Mouse (Mus musculus) lung, postnatal 36 days (tissue): ENCODE data around the gene Acin1.
"Not testable (repeated sequence)": the region's sequence is repeated elsewhere in the genome, so short reads cannot be mapped to it uniquely, and the experiment has no call there.

ENCODE experiments used
- DNase-seq: peaks from one replicate; pipeline ENCODE4 v3.0.0; 2022; ENCODE audit warnings: mixed read lengths

The Acin1 gene

DNA sequence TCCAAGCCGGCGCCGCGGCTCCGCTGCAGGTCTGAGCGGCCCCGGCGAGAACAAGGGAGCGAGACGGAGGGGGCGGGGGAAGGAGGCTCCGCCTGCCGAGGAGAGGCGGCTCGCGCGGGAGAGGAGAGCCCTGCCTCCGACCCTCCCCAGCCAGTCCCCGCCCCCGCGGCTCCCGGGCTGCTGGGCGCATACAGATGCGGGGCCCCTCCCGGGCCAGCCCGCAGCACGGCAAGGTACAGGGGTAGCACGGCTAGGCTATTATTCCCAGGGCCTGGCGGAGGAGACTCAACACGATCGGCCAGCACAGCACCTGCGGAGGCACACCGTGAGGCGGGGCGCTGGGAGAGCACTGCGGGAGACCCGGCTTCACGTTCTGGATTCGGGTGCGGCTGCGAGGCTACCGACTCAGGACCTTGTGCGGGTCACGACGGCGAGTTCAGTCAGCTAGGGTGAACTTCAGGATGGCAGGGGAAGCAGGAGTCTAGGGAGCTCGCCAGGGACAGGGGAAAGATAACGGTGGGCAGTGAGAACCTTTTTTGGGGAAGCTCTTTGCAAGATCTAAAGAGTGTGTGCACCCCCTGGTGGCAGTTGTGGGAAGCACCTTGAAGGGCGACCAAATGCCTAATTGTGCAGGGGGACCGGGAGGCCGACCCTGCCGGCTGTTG lies 45.3 kb downstream of the Acin1 start, which contains the start of gene Cdh24:
Gene Cdh24, minus strand, starts transcription at position 60 of the 665 bp plus-strand sequence.
- peak; percentile 93 for DNase-seq

DNA sequence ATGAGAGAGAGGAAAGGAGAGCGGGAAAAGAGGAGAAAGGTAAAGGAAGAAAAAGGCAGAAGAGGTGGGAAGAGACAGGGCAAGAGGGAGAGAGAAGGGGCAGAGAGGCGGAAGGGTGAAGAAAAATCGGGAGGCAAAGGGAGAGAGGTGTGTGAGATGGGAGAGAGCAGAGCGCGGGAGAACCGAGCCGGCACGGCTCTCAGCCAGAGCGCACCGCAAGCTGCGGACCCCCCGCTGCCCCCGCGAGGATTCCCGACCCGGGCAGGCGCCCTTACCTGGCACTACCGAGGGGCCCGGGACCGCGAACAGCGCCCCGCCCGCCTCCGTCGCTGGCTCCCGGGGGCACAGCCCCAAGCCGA lies 45.8 kb downstream of the Acin1 start, which contains the start of gene Gm17606:
Gene Gm17606, plus strand, starts transcription at position 7 of the 359 bp plus-strand sequence.
- DNase-seq = no peak

DNA sequence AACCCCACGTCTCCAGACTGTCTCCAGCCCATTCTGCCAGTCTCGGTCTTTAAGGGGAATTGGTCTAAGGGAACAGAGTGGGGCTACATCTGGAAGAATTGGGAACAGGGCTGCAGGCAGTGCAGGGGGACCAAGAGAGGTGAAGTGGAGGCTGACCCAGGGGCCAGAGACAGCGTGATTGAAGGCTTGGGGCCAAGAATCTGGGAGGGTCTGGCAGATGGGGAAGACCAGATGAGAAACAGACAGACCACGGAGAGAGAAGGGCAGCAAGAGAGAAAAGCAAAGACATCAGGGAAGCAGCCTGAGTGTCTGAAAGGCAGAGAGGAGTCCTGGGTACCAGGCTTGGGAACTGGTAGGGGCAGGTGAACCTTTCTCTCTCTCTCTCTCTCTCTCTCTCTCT lies 46.6 kb downstream of the Acin1 start:
- no peak for DNase-seq

DNA sequence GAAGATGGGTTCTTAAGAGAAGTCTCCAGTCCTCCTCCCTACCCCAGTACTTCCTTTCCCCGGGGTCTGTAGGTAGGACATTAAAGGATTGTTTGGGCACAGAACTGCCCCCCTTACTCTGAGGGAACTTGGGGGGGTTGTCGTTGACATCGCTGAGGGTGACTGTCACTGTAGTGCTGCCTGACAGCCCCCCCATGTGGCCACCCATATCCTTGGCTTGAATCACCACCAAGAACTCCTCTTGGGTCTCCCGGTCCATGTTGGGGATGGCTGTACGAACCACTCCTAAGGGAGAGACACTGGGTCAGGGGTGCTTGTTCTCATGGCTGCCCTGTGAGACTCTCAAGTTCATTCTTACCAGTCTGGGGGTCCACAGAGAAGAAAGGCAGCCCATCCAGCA lies 48.5 kb downstream of the Acin1 start:
- no peak for DNase-seq

DNA sequence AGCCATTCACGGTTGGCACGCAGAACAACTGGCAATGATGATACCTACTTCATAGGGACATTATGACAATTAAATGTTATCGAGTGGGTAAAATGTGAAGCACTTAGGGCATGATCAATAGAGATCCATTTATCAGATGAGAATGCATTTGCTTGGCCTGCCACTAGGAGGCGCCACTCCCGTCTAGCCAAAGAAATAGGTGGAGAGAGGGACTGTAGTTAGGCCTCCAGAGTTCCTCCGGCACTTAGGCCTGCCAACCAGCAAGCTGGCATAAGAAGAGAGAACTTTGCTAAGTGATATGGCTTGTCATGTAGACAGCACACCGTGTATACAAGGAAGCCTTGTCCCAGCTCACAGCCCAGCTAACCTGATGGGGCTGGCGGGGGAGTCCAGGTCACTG lies 49.8 kb downstream of the Acin1 start:
- DNase-seq = peak; percentile 67

DNA sequence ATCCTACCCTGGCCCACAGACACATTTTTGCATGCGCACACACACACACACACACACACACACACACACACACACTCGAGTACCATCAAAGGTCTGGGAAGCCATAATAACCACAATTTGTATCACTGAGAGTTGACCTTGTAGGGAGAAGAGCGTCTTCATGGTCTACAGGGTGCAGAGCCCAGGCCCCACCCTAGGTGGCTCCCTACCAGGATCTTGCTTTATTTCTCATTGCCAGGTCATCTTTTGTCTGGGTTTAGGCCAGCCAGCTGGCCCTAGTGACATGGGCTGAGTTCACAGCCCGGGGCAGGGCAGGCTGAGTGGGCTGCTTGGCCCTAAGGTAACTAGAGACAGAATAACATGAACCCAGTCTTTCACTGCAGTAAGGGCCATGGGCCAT lies 52.5 kb downstream of the Acin1 start:
- no peak for DNase-seq

DNA sequence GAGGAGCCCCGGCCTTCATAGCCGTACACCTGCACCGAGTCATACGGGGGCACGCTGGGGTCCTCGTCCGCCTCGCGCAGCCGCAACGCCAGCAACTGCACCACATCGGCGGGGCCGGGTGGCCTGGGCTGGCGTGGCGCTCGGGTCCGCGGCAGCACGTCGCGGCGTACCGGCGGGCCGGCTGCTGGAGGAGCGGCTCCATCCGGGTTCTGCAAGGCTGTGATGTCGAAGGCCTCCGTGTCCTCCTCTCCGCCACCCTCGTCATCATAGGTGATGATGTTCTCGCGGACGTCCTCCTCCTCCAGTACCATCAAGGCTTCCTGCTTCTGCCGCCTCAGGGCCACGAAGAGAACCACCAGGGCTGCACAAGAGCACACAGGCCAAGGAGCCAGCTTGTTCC lies 54.5 kb downstream of the Acin1 start:
- no peak for DNase-seq

DNA sequence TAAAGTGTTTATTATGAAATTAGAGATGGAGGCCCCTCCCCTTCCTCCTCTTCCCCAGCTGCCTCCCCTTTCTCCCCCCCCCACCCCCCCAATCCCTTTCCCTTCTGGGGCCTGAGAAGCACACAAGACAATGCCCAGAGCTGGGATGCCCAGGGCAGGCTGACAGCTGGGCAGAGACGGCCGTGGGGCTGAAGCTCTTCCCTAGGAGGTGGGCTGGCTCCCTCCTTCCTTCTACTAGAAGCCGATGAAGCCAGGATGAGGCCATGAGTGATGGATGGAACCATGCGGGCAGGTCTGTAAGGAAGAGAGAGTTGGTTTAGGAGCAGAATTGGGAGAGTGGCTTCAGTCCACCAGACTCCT lies 55.5 kb downstream of the Acin1 start:
- no peak for DNase-seq

DNA sequence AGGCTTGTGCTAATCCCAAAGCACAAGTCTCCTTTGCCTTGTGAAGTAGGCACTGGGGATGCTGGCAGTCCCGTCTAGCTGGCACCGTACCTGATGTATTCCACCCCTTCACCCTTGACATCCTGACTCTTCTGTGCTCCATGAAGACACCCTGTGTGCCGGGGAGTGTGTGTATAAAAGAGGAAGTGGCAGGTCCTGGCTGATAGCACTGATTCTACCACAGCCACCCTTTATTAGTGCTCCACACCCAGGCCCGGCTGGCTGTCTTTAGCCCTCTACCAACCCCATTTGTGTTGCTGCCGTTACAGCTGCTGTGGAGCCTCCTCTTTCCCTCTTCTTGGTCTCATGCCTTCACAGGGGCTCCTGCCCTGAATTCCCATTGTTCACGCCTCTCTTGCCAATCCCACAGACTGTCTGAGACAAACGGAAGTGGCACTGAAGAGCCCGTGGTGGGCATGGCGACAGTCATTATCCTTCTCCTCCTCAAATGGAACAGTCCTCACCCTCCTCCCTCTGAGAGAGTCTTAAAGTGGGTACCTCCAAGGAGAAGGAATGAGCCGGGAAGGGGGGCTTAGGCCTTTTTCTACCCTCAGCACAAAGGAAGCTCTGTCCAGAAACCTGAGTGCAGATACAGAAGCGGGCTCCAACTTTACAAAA lies 56.0 kb downstream of the Acin1 start:
- DNase-seq = no peak

DNA sequence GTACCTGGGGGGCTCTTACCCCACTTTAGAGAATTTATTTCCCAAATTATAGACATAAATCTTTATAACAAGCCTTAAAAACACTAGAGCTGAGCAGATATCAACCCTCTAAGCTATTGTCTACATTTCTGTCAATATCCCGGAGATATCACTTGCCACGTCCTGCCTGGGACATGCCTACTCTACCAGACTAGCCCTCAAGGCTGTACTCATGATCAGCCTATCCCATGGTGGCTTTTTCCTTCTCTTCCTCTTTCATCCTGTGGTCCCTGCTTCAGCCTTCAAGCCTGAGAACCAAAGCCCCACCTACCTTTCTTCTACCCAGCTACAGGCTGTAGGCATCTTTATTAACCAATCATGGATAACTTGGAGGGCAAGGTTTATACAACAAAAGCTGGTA lies 56.9 kb downstream of the Acin1 start:
- DNase-seq = no peak

DNA sequence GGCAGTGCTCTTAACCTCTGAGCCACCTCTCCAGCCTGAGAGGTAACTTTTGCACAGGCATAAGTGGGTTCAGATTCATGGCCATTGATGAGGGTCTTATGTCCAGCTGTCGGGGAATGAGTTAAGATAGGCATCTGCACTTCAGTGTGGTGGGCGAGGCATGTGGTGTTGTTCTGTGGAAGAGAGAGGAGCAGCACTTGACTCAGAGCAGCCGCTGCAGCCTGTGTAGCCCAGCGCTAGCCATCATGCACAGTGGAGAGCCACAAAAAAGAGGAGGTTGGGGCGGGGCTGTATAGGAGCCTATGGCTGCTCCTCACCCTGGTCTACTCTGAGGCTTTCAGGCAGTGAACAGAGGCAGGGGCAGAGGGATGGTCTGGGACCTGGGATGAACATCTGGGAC lies 58.6 kb downstream of the Acin1 start:
- no peak for DNase-seq

DNA sequence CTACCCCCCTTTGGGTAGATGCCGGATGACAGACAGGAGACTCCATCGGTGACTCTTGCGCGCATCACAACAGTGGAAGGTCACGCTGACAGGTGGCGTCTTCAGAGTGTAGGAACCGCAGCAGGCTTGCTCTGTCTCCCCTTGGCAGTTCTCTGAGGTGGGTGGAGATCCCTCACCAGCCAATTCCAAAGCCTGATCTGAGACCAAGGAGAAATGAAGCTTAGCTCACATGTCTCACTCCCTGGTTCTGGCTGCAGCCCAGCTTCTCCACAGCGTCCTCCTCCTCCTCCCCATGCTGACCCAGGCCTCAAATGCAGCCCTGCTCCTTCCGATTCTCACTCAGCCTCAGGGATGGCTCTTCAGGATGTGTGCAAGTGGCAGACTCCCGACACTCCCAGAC lies 61.8 kb downstream of the Acin1 start:
- DNase-seq = no peak

DNA sequence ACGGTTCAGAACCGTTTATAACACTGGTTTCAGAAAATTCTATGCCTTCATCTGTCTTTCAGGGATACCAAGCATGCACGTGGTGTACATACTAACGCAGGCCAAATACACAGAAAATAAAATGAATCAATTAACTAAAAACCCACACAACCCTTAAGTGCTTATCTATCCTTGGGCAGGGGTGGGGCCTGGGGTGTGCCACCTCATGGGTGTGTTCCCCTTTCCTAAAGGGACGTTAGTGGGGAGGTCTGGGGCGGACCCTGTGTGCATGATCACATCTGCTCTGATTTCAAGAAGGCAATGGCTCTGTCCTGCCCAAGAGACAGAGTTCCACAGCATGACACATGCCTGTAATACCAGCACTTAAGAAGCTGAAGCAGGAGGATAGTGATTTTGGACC lies 63.4 kb downstream of the Acin1 start:
- no peak for DNase-seq

DNA sequence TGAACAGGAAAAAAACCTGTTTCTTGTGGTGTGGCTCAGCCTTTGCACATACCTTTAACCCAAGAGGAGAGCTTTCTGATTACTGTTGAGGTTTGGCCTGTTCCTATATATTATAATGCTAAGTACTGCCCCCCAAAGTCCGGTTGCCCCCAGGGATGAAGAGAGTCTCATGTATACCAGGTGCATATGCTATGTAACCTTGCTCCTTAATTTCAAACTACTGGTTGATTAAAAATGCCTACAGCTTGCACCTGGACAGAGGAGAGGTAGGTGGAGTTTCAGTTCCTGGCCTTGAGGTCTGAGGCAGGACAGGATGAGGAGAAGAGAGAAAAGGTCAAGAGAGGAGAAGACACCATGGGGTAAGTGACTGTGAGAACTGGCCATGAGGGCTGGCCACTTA lies 65.6 kb downstream of the Acin1 start, which contains the start of gene Psmb11:
Gene Psmb11, plus strand, starts transcription at position 301 of the 400 bp plus-strand sequence.
- no peak for DNase-seq

DNA sequence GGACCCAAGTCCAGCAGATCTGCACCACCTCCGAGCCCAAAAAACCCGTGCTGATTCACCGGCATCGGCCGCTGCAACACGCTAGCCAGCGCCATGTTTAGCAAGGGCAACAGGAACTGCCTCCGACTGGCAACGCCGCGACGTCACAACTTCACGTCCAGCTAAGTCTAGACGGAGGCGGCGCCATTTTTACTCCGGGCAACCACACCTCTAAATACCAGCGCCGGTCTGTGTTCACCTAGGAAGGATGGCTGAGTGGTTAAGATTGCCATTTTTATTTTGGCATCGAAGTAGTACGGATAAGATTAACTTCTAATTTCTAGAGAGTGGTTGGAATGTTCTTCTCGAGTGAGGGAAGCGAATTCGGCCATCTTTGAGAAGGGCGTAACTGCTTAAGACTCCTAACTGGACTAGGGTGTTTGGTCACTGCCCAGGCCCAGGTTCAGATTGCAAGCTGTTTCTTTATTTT lies 68.8 kb downstream of the Acin1 start, which contains the start of gene Psmb5:
Gene Psmb5, minus strand, starts transcription at position 126 of the 469 bp plus-strand sequence.
- peak; percentile 94 for DNase-seq

DNA sequence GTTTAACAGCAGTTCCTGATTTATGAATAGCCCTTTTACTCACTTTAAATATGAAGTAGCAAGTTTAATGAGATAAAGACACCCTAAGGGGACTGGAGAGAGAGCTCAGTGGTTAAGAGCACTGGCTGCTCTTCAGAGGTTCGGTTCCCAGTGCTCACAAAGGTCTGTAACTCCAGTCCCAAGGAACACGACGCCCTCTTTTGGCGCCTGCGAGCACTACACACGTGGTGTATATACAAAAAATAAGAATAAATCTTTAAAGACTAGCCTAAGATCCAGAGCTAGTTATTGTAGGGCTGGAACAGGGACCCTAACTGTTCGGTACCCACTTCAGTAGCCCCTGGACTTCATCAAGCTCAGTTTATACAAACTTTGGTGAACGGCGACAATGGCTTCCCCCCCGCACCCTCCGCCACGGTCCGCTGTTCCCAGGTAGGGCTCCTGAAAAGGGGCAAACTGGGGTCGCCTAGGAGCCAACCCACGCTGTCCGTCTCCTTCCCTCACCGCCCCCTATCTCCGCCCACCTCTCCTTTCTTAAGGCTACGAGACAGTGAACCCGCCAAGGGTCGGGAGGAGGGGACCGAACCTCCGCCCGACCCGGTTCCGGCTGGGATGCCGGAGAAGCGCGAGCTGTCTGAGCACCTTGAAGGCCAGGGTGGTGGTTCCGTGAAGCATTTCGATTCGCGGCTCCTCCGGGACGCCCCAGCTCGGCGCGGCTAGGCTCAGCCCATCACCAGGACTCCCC lies 69.4 kb downstream of the Acin1 start:
- DNase-seq = no peak

DNA sequence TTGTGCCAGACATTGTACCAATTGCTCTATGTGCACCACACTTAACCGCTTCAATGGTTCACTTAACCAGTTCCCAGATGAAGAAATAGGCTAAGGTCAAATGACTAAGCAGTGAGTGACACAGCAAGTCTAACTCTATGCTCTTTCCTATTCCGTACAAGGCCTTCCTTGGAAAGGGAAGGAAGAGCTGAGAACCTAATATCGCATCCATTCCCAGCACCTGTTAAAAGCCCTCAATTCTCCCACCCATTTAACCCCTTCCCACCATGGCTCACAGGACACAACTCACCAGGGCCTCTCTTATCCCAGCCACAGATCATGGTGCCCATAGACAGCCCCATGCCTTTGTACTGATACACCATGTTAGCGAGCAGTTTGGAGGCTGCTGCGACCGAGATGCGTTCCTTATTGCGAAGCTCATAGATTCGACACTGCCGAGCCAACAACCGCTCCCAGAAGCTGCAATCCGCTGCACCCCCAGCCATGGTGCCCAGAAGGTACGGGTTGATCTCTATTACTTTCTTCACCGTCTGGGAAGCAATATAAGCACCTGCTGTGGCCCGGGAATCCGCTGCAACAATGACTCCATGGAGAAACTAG lies 70.4 kb downstream of the Acin1 start:
- DNase-seq = no peak

DNA sequence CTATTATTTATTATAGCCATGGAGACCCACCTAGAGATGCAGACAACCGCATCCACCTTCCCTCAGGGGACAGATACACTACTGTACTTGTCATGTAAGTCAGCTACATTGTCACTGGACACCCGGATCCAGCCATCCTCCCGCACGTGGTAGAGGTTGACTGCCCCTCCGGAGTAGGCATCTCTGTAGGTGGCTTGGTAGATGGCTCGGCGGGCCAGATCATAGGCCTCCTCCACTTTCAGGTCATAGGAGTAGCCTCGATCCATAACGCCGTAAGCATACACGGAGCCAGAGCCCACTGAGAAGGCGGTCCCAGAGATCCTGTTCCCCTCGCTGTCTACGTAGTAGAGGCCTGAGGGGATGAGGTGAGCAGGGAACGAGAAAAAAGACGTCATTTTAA lies 72.6 kb downstream of the Acin1 start:
- DNase-seq = not testable (repeated sequence)

DNA sequence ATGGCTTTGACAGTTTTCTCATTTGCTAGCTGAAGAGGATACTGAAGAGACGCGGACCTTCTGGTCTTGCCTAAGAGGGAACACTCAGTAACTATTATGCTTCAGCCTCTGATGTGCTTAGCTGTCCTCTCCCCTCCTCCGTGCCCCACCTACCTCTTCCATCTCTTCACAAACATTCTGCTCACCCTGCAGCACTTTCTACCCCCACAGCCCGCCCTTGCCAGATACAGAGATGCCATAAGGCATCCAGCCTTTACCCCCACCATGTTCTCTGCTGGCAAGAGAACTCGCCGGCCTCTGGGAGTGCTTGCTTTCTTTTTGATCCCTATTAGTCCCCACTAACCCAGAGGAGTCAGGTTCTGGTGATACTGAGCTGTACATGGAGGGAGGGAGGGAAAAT lies 76.1 kb downstream of the Acin1 start:
- DNase-seq = no peak

DNA sequence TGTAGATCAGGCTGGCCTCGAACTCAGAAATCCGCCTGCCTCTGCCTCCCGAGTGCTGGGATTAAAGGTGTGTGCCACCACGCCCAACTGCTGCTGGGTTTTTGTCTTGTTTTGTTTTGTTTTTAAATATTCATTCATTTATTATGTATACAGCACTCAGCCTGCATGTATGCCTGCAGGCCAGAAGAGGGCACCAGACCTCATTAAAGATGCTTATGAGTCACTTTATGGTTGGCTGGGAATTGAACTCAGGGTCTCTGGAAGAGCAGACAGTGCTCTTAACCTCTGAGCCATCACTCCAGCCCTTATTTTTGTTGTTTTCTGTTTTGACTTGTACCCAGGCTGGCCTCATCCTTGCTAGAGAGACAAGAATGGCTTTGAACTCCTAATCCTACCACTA lies 76.8 kb downstream of the Acin1 start:
- peak; percentile 51 for DNase-seq

DNA sequence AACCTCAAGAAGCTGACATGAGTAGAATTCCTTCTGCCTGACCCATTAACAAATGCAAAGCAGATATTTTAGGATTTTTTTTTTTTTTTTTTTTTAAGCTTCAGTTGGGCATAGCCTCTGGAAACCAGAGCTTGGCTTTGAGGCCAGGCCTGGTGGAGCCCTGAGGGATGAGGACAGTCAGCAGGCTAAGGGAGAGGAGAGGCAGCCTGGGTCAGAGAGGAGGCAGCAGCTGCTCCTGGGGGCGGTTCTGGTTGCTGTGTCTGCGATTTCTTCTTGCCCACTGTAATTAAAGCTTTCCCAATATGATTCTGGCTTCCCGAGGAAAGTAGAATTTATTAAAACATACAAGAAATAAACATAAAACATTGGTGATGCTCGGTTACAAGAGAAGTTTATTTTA lies 77.5 kb downstream of the Acin1 start:
- DNase-seq = no peak

DNA sequence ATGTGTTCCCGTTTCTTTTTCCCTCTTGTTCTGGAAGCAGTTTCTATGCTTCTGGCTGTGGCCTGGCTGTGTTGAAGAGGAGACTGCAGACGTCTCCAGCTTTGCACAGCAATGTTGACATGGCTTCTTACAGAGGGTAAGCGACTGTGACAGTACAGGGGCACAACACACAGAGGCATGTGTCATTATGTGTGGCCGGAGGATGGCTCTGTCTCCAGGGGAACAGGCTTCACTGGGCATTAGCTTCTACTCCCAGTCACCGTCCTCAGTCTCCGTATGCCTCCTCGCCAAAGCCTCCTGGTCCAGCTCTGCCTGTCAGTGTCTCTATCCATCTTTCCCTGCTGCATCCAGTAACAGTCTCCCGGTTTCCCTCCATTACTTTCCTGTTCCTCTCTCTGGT lies 79.5 kb downstream of the Acin1 start:
- DNase-seq = no peak

DNA sequence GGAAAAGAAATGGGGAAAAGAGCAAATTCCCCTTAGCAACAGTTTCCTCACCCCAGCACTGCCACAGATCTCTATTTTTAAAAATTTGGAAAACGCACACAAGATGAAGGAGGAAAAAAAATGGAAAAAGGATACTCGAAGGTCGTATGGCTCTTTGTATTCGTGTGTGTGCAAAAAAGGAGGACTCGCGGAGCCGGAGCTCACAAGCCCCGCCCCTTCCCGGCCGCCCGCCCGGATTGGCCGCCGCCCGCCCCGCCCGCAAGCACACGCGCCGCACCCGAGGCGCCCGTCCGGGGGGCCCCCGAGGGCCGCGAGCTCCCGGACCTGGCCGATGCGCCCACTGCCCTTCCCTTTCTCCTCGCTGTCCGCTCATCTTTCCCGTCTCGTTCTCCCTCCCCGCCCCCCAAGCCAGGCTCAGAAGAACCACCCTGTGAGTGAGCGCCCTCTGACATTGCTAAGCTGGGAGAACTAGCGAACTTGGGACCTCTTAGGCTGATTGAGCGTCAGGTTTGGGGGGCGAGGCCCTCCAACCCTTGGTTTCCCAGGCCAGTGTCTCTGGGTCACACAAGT lies 80.9 kb downstream of the Acin1 start, which contains the start of gene 4931414P19Rik:
Gene 4931414P19Rik, minus strand, starts transcription at position 242 of the 570 bp plus-strand sequence.
- DNase-seq = peak; percentile 84
